Mouse (Mus musculus): ENCODE data around the gene Cdk6.

GRCm38 (mm10) chr5:3491883-3492282 is 150.6 kb downstream of the Cdk6 start:
- no peak for TF ChIP-seq EP300 (IDR thresholded peaks at IDR 0.05; ENCODE audit: insufficient read depth, low read depth, low read length)
- TF ChIP-seq CTCF (IDR thresholded peaks at IDR 0.05; ENCODE audit: low read depth, low read length) = no peak
- TF ChIP-seq POLR2A (IDR thresholded peaks at IDR 0.05; ENCODE audit: insufficient read depth, low read length) = no peak
